Mouse (Mus musculus): ENCODE measurements around the gene Usp46.

- TF ChIP-seq CTCF (IDR thresholded peaks at IDR 0.05; ENCODE audit: low read depth) (no peak), EP300 (IDR thresholded peaks at IDR 0.05; ENCODE audit: low read depth) (no peak)
Observed at GRCm38 (mm10) chr5:73977426-73977825, 90.8 kb downstream of the Usp46 start.

All from liver, postnatal 0 days (tissue).